Mouse (Mus musculus) CH12.LX (cell line): ENCODE measurements around the gene Mdc1. TPM values are rescaled to one million over a fixed set of nuclear protein-coding genes. Genes with fewer than 3 reads are reported as not detected.

Source experiments
- DNase-seq: peaks from one replicate; pipeline ENCODE4 v3.0.0-alpha.2; 2013; ENCODE audit errors: extremely low read depth
- H3K27ac ChIP-seq: 2 replicates; pipeline ENCODE4 v1.5.1; 2012; ENCODE audit warnings: low read depth, mild to moderate bottlenecking, control low read depth, moderate library complexity; ENCODE audit not compliant: insufficient read depth
- H3K27me3 ChIP-seq: replicated peaks from 2 replicates; pipeline ENCODE3; 2012; ENCODE audit warnings: inconsistent platforms
- H3K36me3 ChIP-seq, 2 experiments: replicated peaks in 1 of 2; 2 replicates each; pipeline versions ENCODE3 to v1.6.1; 2012; ENCODE audit warnings: inconsistent platforms in 1 of 2, low read length in 1 of 2, mild to moderate bottlenecking in 1 of 2, mixed read lengths in 1 of 2, moderate library complexity in 1 of 2; ENCODE audit not compliant: control insufficient read depth in 1 of 2, insufficient read depth in 1 of 2
- H3K4me1 ChIP-seq, 2 experiments: 2 replicates each; pipeline ENCODE4 v1.6.1; 2012; ENCODE audit warnings: inconsistent platforms in 1 of 2, moderate library complexity in 1 of 2; ENCODE audit not compliant: insufficient read depth in 2 of 2, control insufficient read depth in 1 of 2
- H3K4me2 ChIP-seq: 2 replicates; pipeline ENCODE4 v1.6.1; 2012; ENCODE audit warnings: low read depth, mild to moderate bottlenecking, control low read depth; ENCODE audit not compliant: poor library complexity, insufficient read depth, severe bottlenecking
- H3K4me3 ChIP-seq, 3 experiments: fragments of 150-350 bp in 1 of 3; sonication (generic) in 1 of 3; replicated peaks in 1 of 3; 2 replicates each; pipeline versions ENCODE3 to v1.5.1; 2011 to 2012; ENCODE audit warnings: low read depth in 2 of 3, low read length in 2 of 3, mild to moderate bottlenecking in 2 of 3, moderate library complexity in 2 of 3, control low read depth in 1 of 3, improper control_type of control experiment in 1 of 3, inconsistent platforms in 1 of 3, mixed read lengths in 1 of 3; ENCODE audit not compliant: poor library complexity in 1 of 3
- H3K79me2 ChIP-seq: replicated peaks from 2 replicates; pipeline ENCODE4 v1.6.1; 2012; ENCODE audit warnings: mild to moderate bottlenecking, moderate library complexity; ENCODE audit not compliant: control insufficient read depth, poor library complexity, insufficient read depth, severe bottlenecking; ENCODE audit errors: extremely low read depth
- H3K9ac ChIP-seq: 2 replicates; pipeline ENCODE4 v1.6.1; 2012; ENCODE audit warnings: low read depth, mild to moderate bottlenecking, control low read depth, moderate library complexity; ENCODE audit not compliant: insufficient read depth
- H3K9me3 ChIP-seq: replicated peaks from 2 replicates; pipeline ENCODE3; 2012; ENCODE audit warnings: low read length, inconsistent platforms, mixed read lengths
- CHD1 ChIP-seq: IDR thresholded peaks from 2 replicates; pipeline ENCODE4 v1.6.1; 2012; ENCODE audit warnings: low read depth, low read length, improper control_type of control experiment, inconsistent platforms
- CHD2 ChIP-seq: IDR thresholded peaks from 2 replicates; pipeline ENCODE4 v1.6.1; 2011; ENCODE audit warnings: low read length, improper control_type of control experiment
- CTCF ChIP-seq, 2 experiments: IDR thresholded peaks in 1 of 2; conservative IDR thresholded peaks in 1 of 2; 2 replicates each; pipeline ENCODE4 v1.5.1; 2011 to 2012; ENCODE audit warnings: low read depth in 2 of 2, low read length in 2 of 2, improper control_type of control experiment in 1 of 2, inconsistent platforms in 1 of 2, mild to moderate bottlenecking in 1 of 2, moderate library complexity in 1 of 2
- E2F4 ChIP-seq: IDR thresholded peaks from 2 replicates; pipeline ENCODE4 v1.6.1; 2011; ENCODE audit warnings: low read depth, low read length, improper control_type of control experiment; ENCODE audit not compliant: insufficient replicate concordance
- ELF1 ChIP-seq: IDR thresholded peaks from 2 replicates; pipeline ENCODE4 v1.6.1; 2014; ENCODE audit warnings: low read depth, mild to moderate bottlenecking, inconsistent platforms, low read length, improper control_type of control experiment
- EP300 ChIP-seq: IDR thresholded peaks from 2 replicates; pipeline ENCODE4 v1.6.1; 2011; ENCODE audit warnings: low read length, improper control_type of control experiment
- ETS1 ChIP-seq: conservative IDR thresholded peaks from 2 replicates; pipeline ENCODE4 v1.6.1; 2012; ENCODE audit warnings: low read depth, mild to moderate bottlenecking, inconsistent platforms, low read length, improper control_type of control experiment, moderate library complexity
- GABPA ChIP-seq: IDR thresholded peaks from 2 replicates; pipeline ENCODE4 v1.6.1; 2012; ENCODE audit warnings: low read depth, low read length, improper control_type of control experiment, inconsistent platforms; ENCODE audit not compliant: insufficient replicate concordance
- HCFC1 ChIP-seq: IDR thresholded peaks from 2 replicates; pipeline ENCODE4 v1.6.1; 2012; ENCODE audit warnings: low read depth, mild to moderate bottlenecking, inconsistent platforms, low read length, improper control_type of control experiment
- IRF4 ChIP-seq: IDR thresholded peaks from 2 replicates; pipeline ENCODE4 v1.6.1; 2014; ENCODE audit warnings: low read depth, mild to moderate bottlenecking, inconsistent platforms, low read length, improper control_type of control experiment
- JUN ChIP-seq: IDR thresholded peaks from 2 replicates; pipeline ENCODE4 v1.6.1; 2011; ENCODE audit warnings: low read depth, mild to moderate bottlenecking, low read length, improper control_type of control experiment, moderate library complexity; ENCODE audit not compliant: insufficient read depth
- JUND ChIP-seq: conservative IDR thresholded peaks from 2 replicates; pipeline ENCODE4 v1.6.1; 2011; ENCODE audit warnings: low read depth, low read length, improper control_type of control experiment
- KAT2A ChIP-seq: IDR thresholded peaks from 2 replicates; pipeline ENCODE4 v1.6.1; 2012; ENCODE audit warnings: low read length, improper control_type of control experiment, inconsistent platforms; ENCODE audit not compliant: insufficient replicate concordance
- MAFK ChIP-seq: IDR thresholded peaks from 2 replicates; pipeline ENCODE4 v1.6.1; 2011; ENCODE audit warnings: low read length, improper control_type of control experiment; ENCODE audit not compliant: insufficient replicate concordance
- MAX ChIP-seq: IDR thresholded peaks from 2 replicates; pipeline ENCODE4 v1.6.1; 2011; ENCODE audit warnings: low read length, improper control_type of control experiment
- MAZ ChIP-seq: IDR thresholded peaks from 2 replicates; pipeline ENCODE4 v1.6.1; 2012; ENCODE audit warnings: low read depth, mild to moderate bottlenecking, inconsistent platforms, low read length, improper control_type of control experiment, moderate library complexity
- MEF2A ChIP-seq: IDR thresholded peaks from 2 replicates; pipeline ENCODE4 v1.6.1; 2014; ENCODE audit warnings: low read depth, mild to moderate bottlenecking, inconsistent platforms, low read length, improper control_type of control experiment, borderline replicate concordance
- MYC ChIP-seq: IDR thresholded peaks from 2 replicates; pipeline ENCODE4 v1.6.1; 2011; ENCODE audit warnings: low read depth, mild to moderate bottlenecking, improper control_type of control experiment, low read length
- NELFE ChIP-seq: IDR thresholded peaks from 2 replicates; pipeline ENCODE4 v1.6.1; 2011; ENCODE audit warnings: low read depth, low read length, improper control_type of control experiment
- NRF1 ChIP-seq: IDR thresholded peaks from 2 replicates; pipeline ENCODE4 v1.6.1; 2014; ENCODE audit warnings: low read depth, mild to moderate bottlenecking, inconsistent platforms, low read length, improper control_type of control experiment, moderate library complexity
- POLR2AphosphoS2 ChIP-seq: IDR thresholded peaks from 2 replicates; pipeline ENCODE4 v1.6.1; 2011; ENCODE audit warnings: low read depth, low read length, improper control_type of control experiment
- RAD21 ChIP-seq: IDR thresholded peaks from 2 replicates; pipeline ENCODE4 v1.6.1; 2011; ENCODE audit warnings: low read depth, mild to moderate bottlenecking, low read length, improper control_type of control experiment, moderate library complexity
- RCOR1 ChIP-seq: conservative IDR thresholded peaks from 2 replicates; pipeline ENCODE4 v1.6.1; 2012; ENCODE audit warnings: low read depth, mild to moderate bottlenecking, inconsistent platforms, low read length, improper control_type of control experiment
- SIN3A ChIP-seq: IDR thresholded peaks from 2 replicates; pipeline ENCODE4 v1.6.1; 2012; ENCODE audit warnings: low read length, improper control_type of control experiment, inconsistent platforms
- SMC3 ChIP-seq: IDR thresholded peaks from 2 replicates; pipeline ENCODE4 v1.6.1; 2011; ENCODE audit warnings: low read depth, low read length, improper control_type of control experiment
- TBP ChIP-seq: conservative IDR thresholded peaks from 2 replicates; pipeline ENCODE4 v1.6.1; 2011; ENCODE audit warnings: low read depth, low read length, improper control_type of control experiment
- TCF12 ChIP-seq: IDR thresholded peaks from 2 replicates; pipeline ENCODE4 v1.6.1; 2014; ENCODE audit warnings: low read depth, mild to moderate bottlenecking, inconsistent platforms, low read length, improper control_type of control experiment
- UBTF ChIP-seq: IDR thresholded peaks from 2 replicates; pipeline ENCODE4 v1.6.1; 2012; ENCODE audit warnings: low read depth, mild to moderate bottlenecking, inconsistent platforms, low read length, improper control_type of control experiment, moderate library complexity
- USF2 ChIP-seq: conservative IDR thresholded peaks from 2 replicates; pipeline ENCODE4 v1.6.1; 2011; ENCODE audit warnings: low read depth, low read length, improper control_type of control experiment
- ZC3H11A ChIP-seq: IDR thresholded peaks from 2 replicates; pipeline ENCODE4 v1.6.1; 2012; ENCODE audit warnings: low read depth, mild to moderate bottlenecking, inconsistent platforms, low read length, improper control_type of control experiment
- ZKSCAN1 ChIP-seq: IDR thresholded peaks from 2 replicates; pipeline ENCODE4 v1.6.1; 2012; ENCODE audit warnings: low read depth, inconsistent platforms, low read length, improper control_type of control experiment, borderline replicate concordance
- ZMIZ1 ChIP-seq: IDR thresholded peaks from 2 replicates; pipeline ENCODE4 v1.6.1; 2012; ENCODE audit warnings: low read depth, mild to moderate bottlenecking, inconsistent platforms, low read length, improper control_type of control experiment
- ZNF384 ChIP-seq: IDR thresholded peaks from 2 replicates; pipeline ENCODE4 v1.6.1; 2012; ENCODE audit warnings: low read depth, low read length, improper control_type of control experiment, inconsistent platforms
- dilution Hi-C: fragments of 300-500 bp; cut with MboI; formaldehyde crosslinking; loops from 2 replicates; pipeline ENCODE4 v1.14.3; 2020; ENCODE audit warnings: low sequenced_read_pairs; ENCODE audit not compliant: extremely low pct_unique_long_range_greater_than_20kb, extremely low pct_ligation_motif_present
- in situ Hi-C: fragments of 300-500 bp; cut with MboI; formaldehyde crosslinking; loops from 3 replicates; pipeline ENCODE4 v1.14.3; 2019; ENCODE audit warnings: low sequenced_read_pairs, low pct_ligation_motif_present, low pct_unique_long_range_greater_than_20kb, mixed read lengths
- polyA plus RNA-seq: library from polyadenylated mRNA; unstranded; fragments of >175 nt; gene quantifications from 2 replicates; pipeline ENCODE4 v1.2.1, GENCODE M21; 2012; ENCODE audit warnings: low read depth; ENCODE audit not compliant: insufficient read length
- total RNA-seq, 2 experiments: library from RNA; depleted of rRNA; stranded (reverse); fragments of 300-350 nt in 1 of 2; fragments of >200 nt in 1 of 2; gene quantifications; 2 replicates each; pipeline ENCODE4 v1.2.3; 2012 to 2014

Gene Mdc1
- total and polyA plus RNA-seq, 3 experiments = 3.3 to 15.7 (median 8.2) TPM

GRCm38 (mm10) chr17:35836178-35836965 is 4.9 kb upstream of the Mdc1 start:
- no peak for TF ChIP-seq MEF2A
- TF ChIP-seq USF2 = no peak
- TF ChIP-seq IRF4 = 0 out of 2 replicates have a peak, but pooled peaks have one; percentile 27
- TF ChIP-seq RAD21 = peak; percentile 62
- TF ChIP-seq MYC = 0 out of 2 replicates have a peak, but pooled peaks have one; percentile 59
- TF ChIP-seq TBP = no peak
- TF ChIP-seq ZMIZ1 = 0 out of 2 replicates have a peak, but pooled peaks have one; percentile 15
- no peak for TF ChIP-seq GABPA
- no peak for TF ChIP-seq MAZ
- TF ChIP-seq ZKSCAN1 = no peak
- no peak for TF ChIP-seq HCFC1
- TF ChIP-seq EP300 = no peak
- no peak for TF ChIP-seq NRF1
- TF ChIP-seq UBTF = no peak
- TF ChIP-seq CHD2 = no peak
- no peak for TF ChIP-seq MAX
- TF ChIP-seq JUND = no peak
- no peak for TF ChIP-seq ZC3H11A
- TF ChIP-seq TCF12 = no peak; the same call in 1 of the 2 replicates
- no peak for TF ChIP-seq E2F4
- TF ChIP-seq JUN = no peak
- no peak for TF ChIP-seq CHD1
- TF ChIP-seq ETS1 = 0 out of 2 replicates have a peak, but pooled peaks have one; percentile 20
- TF ChIP-seq ZNF384 = peak; percentile 91
- no peak for TF ChIP-seq POLR2AphosphoS2
- TF ChIP-seq SMC3 = peak; percentile 62
- no peak for TF ChIP-seq KAT2A
- TF ChIP-seq NELFE = peak; percentile 41; the same call in 1 of the 2 replicates
- TF ChIP-seq RCOR1 = no peak
- TF ChIP-seq MAFK = no peak
- no peak for TF ChIP-seq ELF1
- peak; percentile 71; the same call in 1 of the 2 replicates for TF ChIP-seq SIN3A
- TF ChIP-seq CTCF (conservative IDR thresholded peaks at IDR 0.05 in 1 of 2, IDR thresholded peaks at IDR 0.05 in 1 of 2; ENCODE audit: low read depth in 2 of 2, low read length in 2 of 2) = peak; percentile 80 to 90
- peak; percentile 89 for DNase-seq
- no peaks in the 10 kb centered on the region for H3K27me3 ChIP-seq

More at GRCm38 (mm10) chr17:35836178-35836965, 4.9 kb upstream of the Mdc1 start:
- Histone ChIP-seq H3K4me2 (peak overlapping the region; percentile 89), H3K4me1 (peaks cover 11 to 36% of the 10 kb centered on the region in 2 experiments), H3K4me3 (peak overlapping the region; percentile 83 to 93 (median 89)), H3K9ac (peak overlapping the region; percentile 99), H3K79me2 (peaks cover 38% of the 10 kb centered on the region), H3K27ac (peak overlapping the region; percentile 64), H3K9me3 (no peaks in the 10 kb centered on the region), H3K36me3 (peaks cover 42 to 54% of the 10 kb centered on the region in 2 experiments)
- dilution Hi-C loops = no loop called here
- in situ Hi-C loops = loop anchor here (5.0 kb wide), 1 partner anchor 36 kb away; no protein-coding TSS in a partner anchor
